Mouse (Mus musculus) frontal cortex, postnatal 14 days (tissue): ENCODE measurements around the gene Btg4.
"Not testable (repeated sequence)": the region's sequence is repeated elsewhere in the genome, so short reads cannot be mapped to it uniquely, and the experiment has no call there.

Experiments
- DNase-seq, 2 experiments: peaks; one replicate each; pipeline ENCODE4 v3.0.0; 2022; ENCODE audit warnings: low spot score in 2 of 2

Gene Btg4

DNA sequence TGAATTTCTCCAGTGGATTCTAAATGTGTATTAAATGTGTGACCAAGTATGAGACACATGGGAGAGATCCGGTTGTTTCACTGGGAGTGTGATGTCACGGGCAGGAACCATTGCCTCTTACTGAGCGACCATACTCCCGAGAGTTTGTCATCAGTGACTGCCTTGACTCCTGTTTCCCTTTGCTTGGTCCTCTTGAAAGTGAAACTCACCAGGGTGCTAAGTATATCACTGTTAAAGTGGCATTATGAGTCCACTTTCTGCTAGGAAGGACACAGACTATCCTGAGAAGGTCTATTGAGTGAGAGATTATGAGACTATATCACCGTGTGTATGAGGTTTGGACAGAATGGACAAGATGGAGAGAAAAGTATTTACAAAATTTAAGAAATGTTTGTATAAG, 20.9 kb downstream of the Btg4 start:
- no peak for DNase-seq

DNA sequence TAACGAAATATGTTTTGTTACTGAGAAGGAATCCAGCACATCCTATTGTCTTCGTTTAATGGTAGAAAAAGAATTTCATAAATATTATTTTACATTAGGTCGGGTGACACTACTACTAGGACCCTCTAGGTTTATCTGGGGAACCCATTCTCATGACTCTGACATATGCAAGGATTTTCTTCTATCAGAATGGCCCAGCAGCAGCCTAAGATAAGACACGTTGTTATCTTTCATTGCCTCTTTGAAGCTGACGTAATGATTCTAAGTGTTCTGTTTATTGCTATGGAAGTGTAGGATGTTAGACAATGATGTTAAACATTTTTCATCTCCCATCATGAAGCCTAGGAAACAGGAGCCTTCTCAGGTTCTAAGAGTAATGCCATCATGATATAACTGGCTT, 33.0 kb downstream of the Btg4 start:
- DNase-seq: no peak

DNA sequence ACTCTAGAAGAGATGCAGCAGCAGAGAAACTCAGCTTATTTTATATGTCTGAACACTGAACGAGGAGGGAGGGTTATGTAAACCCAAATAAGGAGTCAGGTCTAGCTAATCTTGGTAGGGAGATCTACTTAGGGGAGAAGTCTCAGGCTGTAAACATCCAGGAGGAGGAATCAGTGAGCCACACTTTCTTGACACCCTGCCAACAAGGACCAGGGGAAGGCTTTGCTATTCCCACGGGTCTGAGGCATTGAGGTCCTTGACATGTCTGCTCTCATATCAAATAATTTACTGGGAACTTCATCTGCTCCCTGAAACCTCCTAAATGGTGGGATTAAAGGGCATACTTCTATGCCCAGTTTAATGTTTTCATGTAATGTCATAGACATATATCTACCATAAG, 35.6 kb downstream of the Btg4 start:
- DNase-seq: no peak

DNA sequence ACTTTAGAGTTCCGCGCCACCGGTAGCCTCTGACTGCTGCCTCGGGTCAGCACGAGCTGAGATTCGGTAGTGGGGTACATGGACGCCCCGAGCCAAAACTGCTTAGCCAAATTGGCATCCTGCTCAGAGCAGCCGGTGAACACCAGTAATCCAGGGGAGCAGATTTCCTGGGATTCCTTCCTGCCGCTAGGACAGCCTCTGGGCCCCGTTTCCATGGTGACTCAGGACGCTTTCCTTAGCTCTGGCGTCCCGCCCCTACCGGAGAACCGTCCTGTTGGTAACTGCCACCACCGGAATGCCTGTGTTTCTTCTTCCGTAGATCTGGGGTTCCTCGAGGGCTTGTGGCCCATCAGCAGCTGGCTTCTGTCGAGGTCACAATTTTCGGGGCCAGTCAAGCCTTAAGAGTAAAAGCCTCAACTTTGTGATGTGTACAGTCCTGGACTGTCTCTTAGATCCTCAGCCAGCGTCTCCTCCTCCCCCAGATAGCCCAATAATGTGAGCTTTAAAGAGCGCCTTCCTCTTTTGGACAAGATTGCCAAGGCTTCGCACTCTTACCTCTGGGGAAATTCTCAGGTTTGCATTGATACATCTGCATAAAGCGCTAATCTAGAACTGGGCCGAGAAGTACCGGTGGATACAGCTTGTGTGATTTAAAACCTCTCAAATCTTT, 41.2 kb downstream of the Btg4 start, which contains the start of gene 4833427G06Rik:
Gene 4833427G06Rik (minus strand): TSS at position 323 of the 670 bp plus-strand sequence.
- peak in 1 of 2 experiments; percentile 9 for DNase-seq

DNA sequence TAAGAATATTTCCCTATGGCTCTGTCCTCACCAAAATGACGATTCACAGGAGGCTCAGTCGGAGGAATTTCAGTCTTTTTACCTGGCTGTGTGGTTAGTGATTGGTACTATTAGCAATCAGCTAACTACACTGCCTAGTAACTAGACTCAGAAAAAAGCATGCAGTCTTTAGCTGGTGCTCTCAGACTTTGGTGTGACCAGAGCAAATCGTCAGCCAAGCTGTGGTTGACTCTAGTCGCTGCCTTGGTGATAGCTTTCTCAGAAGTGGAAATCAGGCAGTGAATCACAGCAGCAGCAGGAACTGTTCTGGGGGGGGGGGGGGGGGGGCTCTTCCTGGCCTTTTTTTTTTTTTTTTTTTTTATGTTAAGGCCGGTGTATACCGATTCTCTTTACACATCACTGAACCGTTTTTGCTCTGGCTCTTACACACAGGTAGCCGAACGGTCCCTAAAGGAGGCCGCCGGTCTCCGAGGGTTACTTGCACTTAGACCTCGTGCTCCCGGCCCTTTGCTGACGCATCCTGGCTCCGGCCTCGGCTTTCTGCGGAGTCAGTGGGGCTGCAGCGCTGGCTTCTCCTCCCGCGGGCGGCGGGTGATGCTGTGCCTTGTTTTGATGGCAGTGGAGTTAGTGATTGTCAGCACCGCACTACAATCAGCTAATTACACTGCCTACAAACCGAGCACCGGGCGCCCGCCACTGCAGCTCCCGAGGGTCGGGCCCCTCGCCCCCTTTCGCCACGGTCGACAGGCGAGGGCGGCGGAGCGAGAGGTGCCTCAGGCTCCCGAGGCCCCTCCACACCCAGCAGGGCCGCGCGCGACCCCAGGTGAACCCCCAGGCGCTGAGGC, 42.5 kb downstream of the Btg4 start:
- DNase-seq: peak in 1 of 2 experiments; percentile 19

DNA sequence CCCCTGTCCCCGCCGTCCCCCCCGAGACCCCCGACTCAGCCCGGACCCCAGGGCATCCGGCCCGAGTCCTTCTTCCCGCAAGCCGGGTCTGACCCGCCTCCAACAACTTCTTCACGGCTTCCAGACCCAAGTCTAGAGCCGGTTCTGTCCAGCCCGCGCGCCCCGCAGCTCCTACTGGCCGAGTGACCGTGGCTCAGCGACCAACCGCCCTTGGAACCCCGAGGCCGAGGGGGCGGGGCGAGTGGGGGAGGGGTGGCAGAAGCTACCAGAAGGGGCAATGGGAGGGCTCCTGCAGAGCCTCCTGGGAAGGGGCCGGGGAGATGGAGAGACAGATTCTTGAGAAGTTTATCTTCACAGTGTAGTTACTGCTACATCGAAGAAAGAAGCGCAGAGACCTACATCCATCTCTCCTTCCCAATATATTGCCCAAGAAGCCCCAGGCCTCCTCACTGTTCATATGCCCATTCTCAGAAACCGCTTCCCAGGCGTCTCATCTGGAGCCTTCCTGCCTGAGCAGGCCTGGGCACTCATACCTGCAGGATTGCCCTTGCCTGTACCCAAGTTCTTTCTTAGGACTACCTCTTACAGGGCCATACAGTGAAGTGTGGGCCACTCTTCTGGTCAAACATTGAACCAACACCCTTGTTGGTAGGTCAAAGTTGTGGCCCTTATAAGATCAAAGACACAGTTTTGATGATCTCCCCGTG, 43.3 kb downstream of the Btg4 start:
- peak in 1 of 2 experiments; percentile 4 for DNase-seq

DNA sequence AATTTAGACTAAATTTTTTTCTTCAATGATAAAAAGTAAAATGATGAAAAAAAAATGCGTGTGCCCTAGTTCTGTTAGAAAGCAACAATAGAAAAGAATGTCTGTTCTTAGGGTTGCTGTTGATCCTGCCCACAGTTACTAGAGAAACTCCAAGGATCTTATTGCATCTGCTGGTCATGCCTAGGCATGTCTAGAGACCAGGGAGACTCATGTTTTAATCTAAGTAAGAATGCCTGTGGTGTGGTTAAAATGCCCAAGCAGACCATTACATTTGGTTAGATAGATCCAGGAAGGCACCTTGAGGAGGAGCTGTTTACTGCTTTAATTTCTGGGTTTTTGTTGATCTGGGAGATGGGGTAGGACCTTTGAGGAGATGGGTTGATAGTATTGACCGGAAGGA, 45.0 kb downstream of the Btg4 start:
- DNase-seq: no peak

DNA sequence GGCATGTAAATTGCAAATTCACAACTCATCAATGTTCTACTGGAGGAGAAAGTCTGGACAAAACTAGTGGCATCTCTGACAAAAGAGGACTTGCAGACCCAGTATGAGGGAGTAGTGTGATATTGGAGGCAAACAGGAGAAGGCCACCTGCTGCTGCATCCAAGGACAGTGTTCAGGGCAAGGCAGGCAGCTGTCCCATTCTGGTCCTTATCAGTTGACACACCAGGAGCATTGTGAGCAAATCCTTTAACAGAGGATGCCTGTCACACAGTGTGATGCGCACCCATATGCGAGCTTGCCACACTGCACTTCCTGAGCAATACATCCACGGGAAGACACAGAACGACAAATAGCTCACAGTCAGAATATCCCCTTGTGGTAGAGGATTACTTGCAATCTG, 54.1 kb downstream of the Btg4 start:
- no peak for DNase-seq

DNA sequence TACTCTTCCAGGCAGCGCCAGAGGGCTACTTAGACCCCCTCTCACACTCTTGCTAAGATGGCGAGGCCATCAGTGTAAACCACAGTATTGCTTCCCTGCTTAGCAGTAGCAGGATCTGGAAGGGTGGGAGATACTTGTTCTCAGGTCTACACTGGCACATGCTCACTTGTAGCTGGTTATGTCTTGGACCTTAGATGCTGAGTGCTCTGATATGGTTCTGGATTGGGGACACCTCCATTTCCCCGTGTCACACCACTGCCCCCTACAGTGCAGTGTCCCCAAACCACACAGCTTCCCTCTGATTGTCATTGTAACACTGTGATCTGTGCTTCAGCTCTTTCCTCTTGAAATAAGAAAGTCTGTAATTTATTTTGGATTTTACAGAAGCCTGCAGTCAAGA, 76.3 kb downstream of the Btg4 start:
- peak in 1 of 2 experiments; percentile 17 for DNase-seq

DNA sequence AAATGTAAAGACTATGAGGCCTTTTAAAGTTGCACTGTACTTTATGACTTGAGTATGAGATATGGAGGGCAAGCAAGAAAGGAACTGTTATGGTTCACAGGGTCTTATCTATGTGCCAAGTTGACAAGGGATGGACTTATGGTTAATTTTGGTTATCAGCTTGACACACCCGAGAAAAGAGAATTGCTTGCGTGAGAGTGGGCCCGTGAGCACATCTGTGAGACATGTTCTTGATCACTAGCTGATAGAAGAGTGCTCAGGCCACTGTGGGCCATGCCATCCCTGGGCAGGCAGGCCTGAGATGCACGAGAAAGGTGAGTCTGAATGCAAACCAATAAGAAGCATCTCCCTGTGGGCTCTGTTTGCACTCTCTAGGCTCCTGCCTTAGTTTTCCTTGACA, 76.7 kb downstream of the Btg4 start:
- no peak for DNase-seq

DNA sequence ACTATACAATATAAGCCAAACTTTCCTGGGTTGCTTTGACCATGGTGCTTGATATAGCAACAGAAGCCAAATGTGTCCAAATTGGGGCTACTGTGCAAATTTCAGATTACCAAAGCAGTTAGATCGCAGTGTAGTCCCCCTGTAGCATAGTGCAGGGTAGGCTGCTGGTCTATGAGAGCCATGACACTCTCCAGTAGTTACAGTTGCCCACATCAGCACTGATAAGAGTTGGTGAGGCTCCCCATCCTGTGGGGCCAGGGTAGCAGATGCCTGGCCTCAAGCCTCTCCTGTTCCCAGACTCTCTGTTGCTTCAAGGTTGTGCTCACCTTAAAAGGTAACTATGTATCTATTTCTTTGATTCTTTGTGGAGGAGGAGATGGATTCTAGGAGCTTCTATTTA, 77.1 kb downstream of the Btg4 start:
- no peak for DNase-seq

DNA sequence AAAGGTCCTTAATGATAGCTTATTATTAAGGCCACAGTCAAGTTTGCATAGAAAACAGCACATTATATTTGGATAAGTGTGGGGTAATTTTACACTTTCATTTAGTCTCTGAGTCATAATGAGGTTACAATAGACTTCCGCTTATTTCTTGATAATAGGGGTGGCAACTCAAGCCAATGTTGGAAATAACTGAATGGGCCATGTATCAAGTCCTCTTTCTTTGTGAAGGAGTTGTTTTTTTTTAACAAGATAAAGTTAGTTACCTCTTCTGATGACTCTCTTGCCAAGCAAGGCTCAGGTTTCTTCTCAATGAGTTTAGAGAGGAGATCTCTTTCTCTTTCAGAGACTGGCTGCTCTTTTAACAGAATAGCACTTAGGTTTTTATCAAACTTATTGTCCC, 77.6 kb downstream of the Btg4 start:
- no peak for DNase-seq

DNA sequence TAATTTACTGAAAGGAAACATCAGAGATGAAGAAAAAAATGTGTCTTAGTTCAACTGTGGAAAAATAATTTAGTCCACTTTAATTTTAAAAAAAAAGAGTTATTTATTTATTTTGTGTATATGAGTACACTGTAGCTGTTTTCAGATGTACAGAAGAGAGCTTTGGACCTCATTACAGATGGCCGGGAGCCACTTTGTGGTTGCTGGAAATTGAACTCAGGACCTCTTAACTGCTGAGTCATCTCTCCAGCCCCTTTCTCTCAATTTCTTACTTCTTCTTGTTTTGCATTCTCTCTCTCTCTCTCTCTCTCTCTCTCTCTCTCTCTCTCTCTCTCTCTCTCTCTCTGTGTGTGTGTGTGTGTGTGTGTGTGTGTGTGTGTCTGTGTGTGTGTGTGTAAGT, 78.7 kb downstream of the Btg4 start:
- DNase-seq: not testable (repeated sequence)

DNA sequence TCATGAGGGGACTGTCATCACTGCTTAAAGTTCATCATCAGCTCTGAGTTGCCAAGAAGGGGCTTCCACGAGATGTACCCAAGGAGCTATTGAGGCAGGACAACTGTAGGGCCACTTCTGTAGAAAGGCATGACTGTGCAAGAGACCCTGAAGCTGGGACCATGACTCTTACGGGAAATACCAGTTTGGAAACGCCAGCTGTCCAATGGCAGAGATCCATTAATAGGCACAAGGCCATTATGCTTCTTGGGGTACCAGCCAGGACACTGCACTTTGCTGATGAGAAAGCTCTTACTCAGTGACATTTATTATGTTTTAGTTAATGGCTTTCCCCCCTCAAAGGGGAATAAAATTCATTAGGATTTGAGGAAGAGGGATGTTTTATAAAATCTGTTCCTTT, 80.0 kb downstream of the Btg4 start:
- no peak for DNase-seq

DNA sequence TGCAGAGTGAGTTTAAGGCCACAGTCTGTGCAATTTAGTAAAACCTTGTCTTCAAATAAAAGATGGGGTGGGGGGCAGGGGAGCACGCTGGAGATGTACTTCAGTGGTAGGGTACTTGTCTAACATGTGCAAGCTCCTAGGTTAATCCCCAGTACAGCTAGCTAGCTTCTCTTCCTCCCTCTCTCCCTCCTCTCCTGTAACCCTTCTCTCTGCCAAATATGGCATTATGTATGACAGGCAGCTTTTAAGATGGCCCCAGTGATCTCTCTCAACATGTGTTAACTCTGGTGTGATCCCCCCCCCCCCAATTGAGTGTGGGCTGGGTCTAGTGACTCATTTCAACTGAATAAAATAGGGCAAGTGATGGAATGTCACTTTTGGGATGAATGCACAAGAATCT, 82.7 kb downstream of the Btg4 start:
- no peak for DNase-seq

DNA sequence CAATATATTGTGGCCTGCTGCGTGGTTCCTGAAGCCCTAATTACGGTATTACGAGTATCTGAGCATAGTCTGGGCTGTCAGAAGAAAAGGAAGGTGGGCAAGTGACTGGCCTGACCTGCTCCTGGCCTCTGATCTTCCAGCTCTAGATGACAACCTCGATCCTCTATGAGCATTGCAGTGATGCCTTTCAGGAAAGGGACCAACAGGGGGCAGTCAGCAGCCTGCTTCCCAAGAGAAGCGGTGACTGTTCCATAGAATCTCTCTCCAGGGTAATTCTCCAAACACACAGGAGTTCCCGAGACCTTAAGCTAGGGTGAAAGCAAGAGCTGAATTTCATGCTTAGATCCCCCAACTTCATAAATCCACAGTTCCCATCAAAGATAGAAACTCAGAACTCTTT, 83.5 kb downstream of the Btg4 start:
- no peak for DNase-seq

DNA sequence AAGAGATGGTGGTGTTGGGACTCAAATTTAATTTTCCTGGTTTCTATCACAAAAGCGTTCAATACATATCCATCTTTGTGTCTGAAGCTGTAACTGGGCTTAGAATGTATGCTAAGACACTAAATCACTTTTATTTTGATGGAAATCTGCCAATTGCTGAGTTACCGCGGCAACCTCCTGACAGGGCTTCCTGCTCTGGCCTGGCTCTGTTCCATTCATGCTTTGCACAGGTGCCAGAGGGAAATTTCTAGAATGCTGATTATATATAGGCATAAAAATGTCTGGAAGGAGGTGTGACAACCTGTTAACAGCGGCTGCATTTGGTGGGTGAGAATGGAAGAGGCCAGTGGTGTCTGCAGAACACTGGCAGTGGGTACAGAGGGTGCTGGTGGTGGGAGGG, 85.8 kb downstream of the Btg4 start:
- no peak for DNase-seq

DNA sequence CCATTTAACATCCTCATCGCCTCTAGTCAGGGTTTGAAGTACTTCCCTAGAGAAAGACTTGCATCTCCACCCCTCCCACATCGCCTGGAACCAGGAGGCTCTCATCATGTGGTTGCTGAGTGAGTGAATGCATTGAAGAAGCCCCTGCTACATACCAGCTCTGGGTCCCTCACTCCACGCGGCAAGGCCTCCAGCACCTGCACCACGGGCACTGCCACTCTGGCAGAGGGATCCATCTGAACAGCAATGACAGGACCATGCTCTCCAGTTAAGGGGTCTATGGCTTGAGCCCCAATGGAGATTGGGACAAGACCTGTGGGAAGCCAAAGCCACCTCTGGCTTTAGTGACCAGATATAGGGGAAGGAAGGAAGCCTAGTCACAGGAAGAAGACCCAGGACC, 86.6 kb downstream of the Btg4 start:
- no peak for DNase-seq

DNA sequence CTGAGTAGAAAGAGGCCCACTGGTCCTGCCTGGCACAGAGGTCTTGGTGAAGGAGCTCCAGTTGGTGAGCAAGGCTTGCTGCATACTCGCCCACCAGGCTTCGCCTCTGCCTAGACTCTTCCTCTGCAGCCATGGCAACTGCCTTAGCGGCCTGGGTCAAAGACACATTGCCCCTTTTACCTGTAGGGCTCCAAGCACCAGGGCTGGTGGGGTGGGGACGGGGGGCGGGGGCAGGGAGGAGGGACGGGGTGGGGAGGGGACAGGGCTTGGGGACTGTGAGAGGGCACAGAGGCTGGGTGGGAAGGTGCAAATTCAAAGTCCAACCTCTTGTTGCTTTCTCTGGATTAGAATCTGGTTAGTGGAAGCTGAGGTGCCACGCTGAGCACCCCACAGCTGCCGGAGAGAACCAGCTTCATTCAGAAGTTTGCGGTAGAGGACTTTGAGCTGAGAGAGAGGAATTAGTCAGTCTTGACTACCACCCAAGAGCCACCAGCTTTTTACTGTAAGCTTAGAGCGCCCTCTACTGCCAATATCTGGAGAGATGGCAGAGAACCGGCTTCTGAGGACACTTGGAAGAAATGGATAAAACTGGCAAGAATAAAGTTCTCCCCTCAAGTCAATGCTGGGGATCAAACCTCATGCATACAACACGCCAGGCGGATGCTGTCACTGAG, 91.5 kb downstream of the Btg4 start:
- peak; percentile 27 to 64 for DNase-seq

DNA sequence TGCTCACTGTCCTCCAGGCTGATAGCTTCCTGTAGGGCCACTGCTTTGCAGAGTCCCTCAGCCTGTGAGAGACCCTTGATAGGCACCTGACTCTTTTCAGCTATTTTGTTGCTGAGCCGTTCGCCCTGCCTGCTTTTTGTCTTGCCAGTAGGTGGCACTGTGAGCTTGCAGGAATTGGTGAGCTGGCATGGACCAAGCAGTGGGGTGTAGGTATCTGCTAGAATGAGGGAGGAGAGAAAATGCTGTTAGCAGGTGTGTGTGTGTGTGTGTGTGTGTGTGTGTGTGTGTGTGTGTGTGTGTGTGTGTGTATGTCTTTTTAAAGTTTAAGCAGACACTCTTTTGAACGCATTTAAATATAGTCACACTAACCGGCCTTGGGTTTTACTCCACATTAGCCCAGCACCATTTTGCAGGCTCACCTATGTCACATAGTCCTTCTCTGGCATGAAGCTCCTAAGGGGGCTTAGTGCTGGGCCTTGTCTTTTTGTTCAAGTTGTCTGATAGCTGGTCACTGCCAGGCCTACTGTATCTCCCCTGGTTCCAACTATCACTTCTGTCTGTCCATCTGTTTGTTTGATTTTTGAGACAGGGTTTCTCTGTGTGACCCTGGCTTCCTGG, 101.2 kb downstream of the Btg4 start:
- peak; percentile 67 to 75 for DNase-seq

DNA sequence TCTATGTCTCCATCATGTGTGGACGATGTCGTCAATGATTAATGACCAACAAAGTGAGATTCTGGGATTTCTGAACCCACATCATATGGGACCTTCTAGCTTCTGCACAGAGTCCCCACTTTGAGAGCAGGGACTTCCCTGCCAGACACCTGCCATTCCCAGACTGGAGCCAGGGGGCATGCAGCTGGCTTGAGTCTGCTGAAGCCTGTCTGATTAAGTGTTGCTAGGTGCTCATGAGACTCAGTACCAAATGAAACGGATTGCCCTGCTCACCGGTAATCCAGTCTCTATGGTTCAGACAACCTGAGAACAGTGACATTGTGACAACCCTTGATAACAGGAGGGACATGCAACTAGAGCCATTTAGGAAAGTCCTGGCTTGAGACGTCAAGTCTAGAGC, 103.3 kb downstream of the Btg4 start:
- DNase-seq: no peak
